25 mouse cellular contexts compared by ENCODE assay signal in genomic region chr13:106823121-106823874, GRCm38 (mm10).
DNase-seq lines count a peak whose midpoint lies in the region; ATAC-seq and TF ChIP-seq lines count a peak whose summit lies in the region.
"Had no signal": no experiment of that assay in that cellular context is flagged by ENCODE, and none has a peak within 500 bp of the region (broad histone marks: within the 10 kb centered on the region; RNA-seq: fewer than 3 reads in every experiment).

No protein-coding gene starts in this region.

- H3K27ac ChIP-seq in forebrain, embryonic 13.5 days = no peak overlapping the region
- H3K27ac ChIP-seq in forebrain, embryonic 10.5 days = no peak overlapping the region
- H3K27ac ChIP-seq in forebrain, postnatal 0 days (ENCODE audit: low read depth, low read length) = no peak overlapping the region
- H3K27ac ChIP-seq in forebrain, embryonic 11.5 days (ENCODE audit: low read depth, low read length) = no peak overlapping the region
- no peak overlapping the region for H3K27ac ChIP-seq in midbrain, embryonic 11.5 days (ENCODE audit: low read depth, low read length)
- no peak overlapping the region for H3K27ac ChIP-seq in midbrain, embryonic 10.5 days (replicated peaks)
- H3K27ac ChIP-seq: embryonic facial prominence, embryonic 12.5 days; embryonic facial prominence, embryonic 15.5 days; heart, embryonic 15.5 days; hindbrain, embryonic 10.5 days; hindbrain, embryonic 13.5 days; intestine, embryonic 15.5 days had no signal

- no peaks in the 10 kb centered on the region for H3K27me3 ChIP-seq in forebrain, embryonic 13.5 days
- no peaks in the 10 kb centered on the region for H3K27me3 ChIP-seq in forebrain, embryonic 10.5 days (ENCODE audit: poor library complexity, severe bottlenecking)
- H3K27me3 ChIP-seq in forebrain, postnatal 0 days (ENCODE audit: insufficient read depth, low read length) = no peaks in the 10 kb centered on the region
- H3K27me3 ChIP-seq in forebrain, embryonic 11.5 days (ENCODE audit: control insufficient read depth, insufficient read depth, low read length) = no peaks in the 10 kb centered on the region
- no peaks in the 10 kb centered on the region for H3K27me3 ChIP-seq in midbrain, embryonic 11.5 days (ENCODE audit: control insufficient read depth, insufficient read depth, low read length)
- H3K27me3 ChIP-seq in midbrain, embryonic 10.5 days (ENCODE audit: low read depth, poor library complexity, severe bottlenecking) = no peaks in the 10 kb centered on the region
- H3K27me3 ChIP-seq: embryonic facial prominence, embryonic 12.5 days; embryonic facial prominence, embryonic 15.5 days; heart, embryonic 15.5 days; hindbrain, embryonic 13.5 days; intestine, embryonic 15.5 days had no signal

- H3K4me3 ChIP-seq in forebrain, embryonic 13.5 days = no peak overlapping the region
- H3K4me3 ChIP-seq in forebrain, embryonic 10.5 days = no peak overlapping the region
- no peak overlapping the region for H3K4me3 ChIP-seq in forebrain, postnatal 0 days (ENCODE audit: low read depth, low read length)
- H3K4me3 ChIP-seq in forebrain, embryonic 11.5 days (ENCODE audit: low read depth, low read length) = no peak overlapping the region
- no peak overlapping the region for H3K4me3 ChIP-seq in midbrain, embryonic 11.5 days (ENCODE audit: low read depth, low read length)
- H3K4me3 ChIP-seq in midbrain, embryonic 10.5 days = no peak overlapping the region
- H3K4me3 ChIP-seq: embryonic facial prominence, embryonic 12.5 days; embryonic facial prominence, embryonic 15.5 days; heart, embryonic 15.5 days; hindbrain, embryonic 10.5 days; hindbrain, embryonic 13.5 days; intestine, embryonic 15.5 days had no signal

- H3K4me1 ChIP-seq in forebrain, embryonic 13.5 days = no peaks in the 10 kb centered on the region
- no peaks in the 10 kb centered on the region for H3K4me1 ChIP-seq in forebrain, embryonic 10.5 days
- H3K4me1 ChIP-seq in forebrain, postnatal 0 days (ENCODE audit: insufficient read depth) = no peaks in the 10 kb centered on the region
- no peaks in the 10 kb centered on the region for H3K4me1 ChIP-seq in forebrain, embryonic 11.5 days (replicated peaks; ENCODE audit: control insufficient read depth, insufficient read depth, low read length)
- no peaks in the 10 kb centered on the region for H3K4me1 ChIP-seq in midbrain, embryonic 11.5 days (ENCODE audit: control insufficient read depth, insufficient read depth, low read length)
- no peaks in the 10 kb centered on the region for H3K4me1 ChIP-seq in midbrain, embryonic 10.5 days
- H3K4me1 ChIP-seq: embryonic facial prominence, embryonic 12.5 days; embryonic facial prominence, embryonic 15.5 days; heart, embryonic 15.5 days; hindbrain, embryonic 10.5 days; hindbrain, embryonic 13.5 days; intestine, embryonic 15.5 days had no signal

- H3K9ac ChIP-seq in forebrain, embryonic 13.5 days = no peak overlapping the region
- no peak overlapping the region for H3K9ac ChIP-seq in forebrain, postnatal 0 days
- no peak overlapping the region for H3K9ac ChIP-seq in forebrain, embryonic 11.5 days (ENCODE audit: low read length)
- H3K9ac ChIP-seq in midbrain, embryonic 11.5 days (ENCODE audit: low read length) = no peak overlapping the region
- H3K9ac ChIP-seq: embryonic facial prominence, embryonic 12.5 days; embryonic facial prominence, embryonic 15.5 days; heart, embryonic 15.5 days; hindbrain, embryonic 13.5 days; intestine, embryonic 15.5 days had no signal

- DNase-seq in forebrain, embryonic 10.5 days (ENCODE audit: extremely low spot score, low spot score) = no peak
- DNase-seq in forebrain, postnatal 0 days = no peak
- DNase-seq in forebrain, embryonic 11.5 days (ENCODE audit: low spot score) = no peak
- DNase-seq in midbrain, embryonic 11.5 days (ENCODE audit: low spot score, missing footprints) = peak; percentile 73
- DNase-seq in midbrain, embryonic 10.5 days (ENCODE audit: low spot score) = no peak
- DNase-seq: adrenal gland, adult 8-10 months; adrenal gland, postnatal 25 days; cerebellum, adult 18-20 months; cerebellum, adult 9-10 months; cerebellum, postnatal 25 days; gastrocnemius, postnatal 10 days; gastrocnemius, postnatal 36 days; heart, postnatal 10 days; heart, postnatal 36 days; kidney, adult 11 months had no signal

- TF ChIP-seq CTCF in forebrain, postnatal 0 days (IDR thresholded peaks at IDR 0.05; ENCODE audit: low read depth) = no peak

- H3K4me2 ChIP-seq in forebrain, embryonic 13.5 days = no peak overlapping the region
- H3K4me2 ChIP-seq in forebrain, postnatal 0 days (ENCODE audit: low read depth) = no peak overlapping the region
- no peak overlapping the region for H3K4me2 ChIP-seq in forebrain, embryonic 11.5 days (ENCODE audit: low read depth, low read length, severe bottlenecking)
- no peak overlapping the region for H3K4me2 ChIP-seq in midbrain, embryonic 11.5 days
- H3K4me2 ChIP-seq: embryonic facial prominence, embryonic 12.5 days; embryonic facial prominence, embryonic 15.5 days; heart, embryonic 11.5 days; heart, embryonic 15.5 days; hindbrain, embryonic 13.5 days; intestine, embryonic 15.5 days had no signal

- peak; percentile 39; the same call in 1 of the 2 replicates for ATAC-seq in forebrain, embryonic 13.5 days
- peak; percentile 53; the same call in 1 of the 2 replicates for ATAC-seq in forebrain, postnatal 0 days
- ATAC-seq in forebrain, embryonic 11.5 days (replicated peaks; ENCODE audit: low FRiP score) = no peak
- ATAC-seq in midbrain, embryonic 11.5 days (ENCODE audit: low FRiP score) = no peak
- ATAC-seq: activated CD4-positive, CD25-positive, alpha-beta regulatory T cell, adult 4 months; hindbrain, embryonic 16.5 days; intestine, embryonic 15.5 days had no signal

- 94% methylated on average over 12 of the region's 12 CpGs for WGBS in forebrain, embryonic 13.5 days
- WGBS in forebrain, embryonic 10.5 days = 95% methylated on average over 12 of the region's 12 CpGs
- WGBS in forebrain, postnatal 0 days = 83% methylated on average over 12 of the region's 12 CpGs
- 94% methylated on average over 12 of the region's 12 CpGs for WGBS in forebrain, embryonic 11.5 days
- WGBS in midbrain, embryonic 11.5 days = 95% methylated on average over 12 of the region's 12 CpGs
- 94% methylated on average over 12 of the region's 12 CpGs for WGBS in midbrain, embryonic 10.5 days

- no peaks in the 10 kb centered on the region for H3K9me3 ChIP-seq in forebrain, embryonic 13.5 days (replicated peaks)
- no peaks in the 10 kb centered on the region for H3K9me3 ChIP-seq in forebrain, embryonic 10.5 days
- H3K9me3 ChIP-seq in forebrain, postnatal 0 days (ENCODE audit: low read length) = no peaks in the 10 kb centered on the region
- H3K9me3 ChIP-seq in forebrain, embryonic 11.5 days (ENCODE audit: control insufficient read depth, low read length) = no peaks in the 10 kb centered on the region
- H3K9me3 ChIP-seq in midbrain, embryonic 11.5 days (ENCODE audit: control insufficient read depth, low read length) = no peaks in the 10 kb centered on the region
- H3K9me3 ChIP-seq in midbrain, embryonic 10.5 days (replicated peaks) = no peaks in the 10 kb centered on the region
- H3K9me3 ChIP-seq: embryonic facial prominence, embryonic 12.5 days; embryonic facial prominence, embryonic 15.5 days; heart, embryonic 15.5 days; hindbrain, embryonic 10.5 days; hindbrain, embryonic 13.5 days; intestine, embryonic 15.5 days had no signal

- H3K36me3 ChIP-seq in forebrain, embryonic 13.5 days (ENCODE audit: poor library complexity, severe bottlenecking) = peaks cover 17% of the 10 kb centered on the region
- H3K36me3 ChIP-seq in forebrain, embryonic 10.5 days (replicated peaks) = peaks cover 51% of the 10 kb centered on the region
- 0 out of 2 replicates have a peak, but pooled peaks cover 2% of the 10 kb centered on the region for H3K36me3 ChIP-seq in forebrain, postnatal 0 days (ENCODE audit: insufficient read depth)
- H3K36me3 ChIP-seq in forebrain, embryonic 11.5 days (ENCODE audit: control insufficient read depth, insufficient read depth, low read length) = no peaks in the 10 kb centered on the region; the same call in 1 of the 2 replicates
- 0 out of 2 replicates have a peak, but pooled peaks cover 2% of the 10 kb centered on the region for H3K36me3 ChIP-seq in midbrain, embryonic 11.5 days (ENCODE audit: control insufficient read depth, insufficient read depth, low read length)
- H3K36me3 ChIP-seq in midbrain, embryonic 10.5 days = peaks cover 43% of the 10 kb centered on the region
- H3K36me3 ChIP-seq: embryonic facial prominence, embryonic 12.5 days; embryonic facial prominence, embryonic 15.5 days; heart, embryonic 15.5 days; intestine, embryonic 15.5 days had no signal

Comparison
In these comparisons a context has a peak if more than half of its experiments do, and no peak if none do; other contexts are left out.
1. ATAC-seq: peak in forebrain, embryonic 13.5 days (single experiment) and forebrain, postnatal 0 days (single experiment); none in forebrain, embryonic 11.5 days (single experiment) and midbrain, embryonic 11.5 days (single experiment).